Mouse (Mus musculus) frontal cortex, postnatal 36 days (tissue): ENCODE results near the gene Lcn5.
"Not testable (repeated sequence)": the region's sequence is repeated elsewhere in the genome, so short reads cannot be mapped to it uniquely, and the experiment has no call there.

Source experiments
- DNase-seq, 2 experiments: peaks; one replicate each; pipeline ENCODE4 v3.0.0; 2022; ENCODE audit warnings: low spot score in 2 of 2

Lcn5 gene

GRCm38 (mm10) chr2:25679559-25679958, 21.8 kb downstream of the Lcn5 start:
- DNase-seq: no peak

GRCm38 (mm10) chr2:25682426-25682825, 24.7 kb downstream of the Lcn5 start, which contains the start of gene Lcn10:
Gene Lcn10 (plus strand): TSS chr2:25682726.
- DNase-seq: no peak

- no peak for DNase-seq
Measured at GRCm38 (mm10) chr2:25686941-25687340, 29.2 kb downstream of the Lcn5 start.

- peak; percentile 38 to 45 for DNase-seq
Measured at GRCm38 (mm10) chr2:25694605-25695004, 36.9 kb downstream of the Lcn5 start.

- DNase-seq: no peak
Measured at GRCm38 (mm10) chr2:25696951-25697350, 39.2 kb downstream of the Lcn5 start.

- no peak for DNase-seq
Measured at GRCm38 (mm10) chr2:25698696-25699095, 40.9 kb downstream of the Lcn5 start.

GRCm38 (mm10) chr2:25699743-25700142, 42.0 kb downstream of the Lcn5 start, which contains the start of gene Obp2a:
Gene Obp2a (plus strand): TSS chr2:25700043.
- not testable (repeated sequence) for DNase-seq

- DNase-seq: no peak
Measured at GRCm38 (mm10) chr2:25701001-25701400, 43.2 kb downstream of the Lcn5 start.

GRCm38 (mm10) chr2:25703706-25704105, 46.0 kb downstream of the Lcn5 start:
- no peak for DNase-seq

GRCm38 (mm10) chr2:25706643-25707481, 49.1 kb downstream of the Lcn5 start, which contains the start of gene Bmyc:
Gene Bmyc (plus strand): TSS chr2:25706739.
- peak; percentile 87 to 91 for DNase-seq

GRCm38 (mm10) chr2:25708121-25708520, 50.4 kb downstream of the Lcn5 start:
- peak; percentile 21 to 52 for DNase-seq

GRCm38 (mm10) chr2:25709056-25709455, 51.3 kb downstream of the Lcn5 start:
- not testable (repeated sequence) for DNase-seq

GRCm38 (mm10) chr2:25709791-25710190, 52.0 kb downstream of the Lcn5 start:
- DNase-seq: not testable (repeated sequence)
